ENCODE assay signal across 27 mouse cellular contexts in genomic region chrX:52956942-52957341, GRCm38 (mm10). TPM values are rescaled to one million over a fixed set of nuclear protein-coding genes. Genes with fewer than 3 reads are reported as not detected.
DNase-seq lines count a peak whose midpoint lies in the region; ATAC-seq lines count a peak whose summit lies in the region.
"Had no signal": no experiment of that assay in that cellular context is flagged by ENCODE, and none has a peak within 500 bp of the region (broad histone marks: within the 10 kb centered on the region; RNA-seq: fewer than 3 reads in every experiment).

No protein-coding gene starts in this region.

- peak overlapping the region; percentile 71 for H3K27ac ChIP-seq in heart, embryonic 15.5 days
- no peak overlapping the region for H3K27ac ChIP-seq in liver, embryonic 12.5 days
- no peak overlapping the region for H3K27ac ChIP-seq in liver, embryonic 11.5 days (ENCODE audit: low read depth, low read length)
- H3K27ac ChIP-seq: embryonic facial prominence, embryonic 10.5 days; embryonic facial prominence, embryonic 13.5 days; forebrain, embryonic 13.5 days; hindbrain, embryonic 12.5 days; hindbrain, embryonic 15.5 days had no signal

- no peaks in the 10 kb centered on the region for H3K27me3 ChIP-seq in heart, embryonic 15.5 days
- no peaks in the 10 kb centered on the region for H3K27me3 ChIP-seq in liver, embryonic 12.5 days (replicated peaks)
- no peaks in the 10 kb centered on the region for H3K27me3 ChIP-seq in liver, embryonic 11.5 days (replicated peaks; ENCODE audit: control insufficient read depth, insufficient read depth, low read length)
- H3K27me3 ChIP-seq: CH12.LX; embryonic facial prominence, embryonic 13.5 days; forebrain, embryonic 13.5 days; hindbrain, embryonic 12.5 days; hindbrain, embryonic 15.5 days had no signal

- peaks cover 2% of the 10 kb centered on the region; the same call in 1 of the 2 replicates for H3K4me1 ChIP-seq in heart, embryonic 15.5 days (replicated peaks)
- H3K4me1 ChIP-seq in liver, embryonic 12.5 days, result peaks cover 19% of the 10 kb centered on the region
- H3K4me1 ChIP-seq in liver, embryonic 11.5 days (replicated peaks; ENCODE audit: control insufficient read depth, insufficient read depth, low read length), result 0 out of 2 replicates have a peak, but pooled peaks cover 3% of the 10 kb centered on the region
- H3K4me1 ChIP-seq: embryonic facial prominence, embryonic 10.5 days; embryonic facial prominence, embryonic 13.5 days; forebrain, embryonic 13.5 days; hindbrain, embryonic 12.5 days; hindbrain, embryonic 15.5 days had no signal

- no peaks in the 10 kb centered on the region for H3K9me3 ChIP-seq in heart, embryonic 15.5 days (replicated peaks)
- no peaks in the 10 kb centered on the region for H3K9me3 ChIP-seq in liver, embryonic 12.5 days (replicated peaks)
- H3K9me3 ChIP-seq in liver, embryonic 11.5 days (ENCODE audit: control insufficient read depth, low read length), result no peaks in the 10 kb centered on the region
- H3K9me3 ChIP-seq: embryonic facial prominence, embryonic 10.5 days; embryonic facial prominence, embryonic 13.5 days; forebrain, embryonic 13.5 days; G1E; hindbrain, embryonic 12.5 days; hindbrain, embryonic 15.5 days had no signal

- H3K9ac ChIP-seq in heart, embryonic 15.5 days, result no peak overlapping the region
- no peak overlapping the region for H3K9ac ChIP-seq in liver, embryonic 12.5 days
- H3K9ac ChIP-seq in liver, embryonic 11.5 days (ENCODE audit: low read depth, low read length), result no peak overlapping the region
- H3K9ac ChIP-seq: embryonic facial prominence, embryonic 13.5 days; forebrain, embryonic 13.5 days; hindbrain, embryonic 12.5 days; hindbrain, embryonic 15.5 days had no signal

- ATAC-seq in heart, embryonic 15.5 days (replicated peaks; ENCODE audit: insufficient number of reproducible peaks, insufficient read depth, low FRiP score, low read depth), result no peak
- ATAC-seq in liver, embryonic 12.5 days, result peak; percentile 55; the same call in 1 of the 2 replicates
- no peak for ATAC-seq in liver, embryonic 11.5 days (replicated peaks; ENCODE audit: low FRiP score)
- ATAC-seq in common myeloid progenitor, adult 5-6 weeks (replicated peaks; ENCODE audit: low read depth, poor library complexity, severe bottlenecking), result 0 out of 2 replicates have a peak, but pooled peaks have one; percentile 36
- no peak for ATAC-seq in CD4-positive, CD25-positive, alpha-beta regulatory T cell, adult 4 months
- ATAC-seq: forebrain, embryonic 13.5 days; forebrain, embryonic 16.5 days; intestine, postnatal 0 days had no signal

- H3K4me3 ChIP-seq in heart, embryonic 15.5 days, result no peak overlapping the region
- H3K4me3 ChIP-seq in liver, embryonic 12.5 days, result no peak overlapping the region
- H3K4me3 ChIP-seq in liver, embryonic 11.5 days (ENCODE audit: low read depth, low read length), result no peak overlapping the region
- H3K4me3 ChIP-seq: embryonic facial prominence, embryonic 10.5 days; embryonic facial prominence, embryonic 13.5 days; erythroblast, embryonic 14.5 days; forebrain, embryonic 13.5 days; hindbrain, embryonic 12.5 days; hindbrain, embryonic 15.5 days had no signal

- 52% methylated on average over 4 of the region's 4 CpGs for WGBS in heart, embryonic 15.5 days
- 42% methylated on average over 4 of the region's 4 CpGs for WGBS in liver, embryonic 12.5 days (ENCODE audit: insufficient replicate concordance)
- 76% methylated on average over 4 of the region's 4 CpGs for WGBS in liver, embryonic 11.5 days

- no peaks in the 10 kb centered on the region; the same call in 1 of the 2 replicates for H3K36me3 ChIP-seq in heart, embryonic 15.5 days
- H3K36me3 ChIP-seq in liver, embryonic 12.5 days, result peaks cover 13% of the 10 kb centered on the region
- no peaks in the 10 kb centered on the region for H3K36me3 ChIP-seq in liver, embryonic 11.5 days (ENCODE audit: control insufficient read depth, insufficient read depth, low read length)
- H3K36me3 ChIP-seq: hindbrain, embryonic 15.5 days had no signal

- DNase-seq in heart, adult 8-10 months (ENCODE audit: low spot score), result no peak
- DNase-seq in liver, embryonic 11.5 days (ENCODE audit: low spot score), result no peak
- DNase-seq: adrenal gland, adult 2 months; adrenal gland, postnatal 14 days; cerebellum, adult 11 months; cerebellum, adult 2 months; cerebellum, adult 9-11 months; cerebellum, postnatal 25 days; embryo, embryonic 11 days; gastrocnemius, postnatal 10 days; gastrocnemius, postnatal 36 days; heart, postnatal 10 days; kidney, adult 2 months had no signal

- no peak overlapping the region for H3K4me2 ChIP-seq in heart, embryonic 15.5 days
- H3K4me2 ChIP-seq in liver, embryonic 12.5 days, result no peak overlapping the region
- no peak overlapping the region for H3K4me2 ChIP-seq in liver, embryonic 11.5 days
- H3K4me2 ChIP-seq: embryonic facial prominence, embryonic 13.5 days; forebrain, embryonic 13.5 days; hindbrain, embryonic 12.5 days; hindbrain, embryonic 15.5 days had no signal

RNA-seq across cellular contexts. Expression of gene Hprt, which starts 31.0 kb away (rescaled TPM):
- 191 and 238 TPM in 2 replicates for polyA plus RNA-seq in heart, embryonic 15.5 days (2015; fragmentation: Nextera tagmentation; extraction: Ambion mirVana)
- 10 to 100 TPM; 50.1 to 58.0 (median 53.9) TPM for total RNA-seq in heart, adult 8-10 months (2022)
- polyA plus RNA-seq in liver, embryonic 12.5 days (2016; fragmentation: Nextera tagmentation; extraction: Ambion mirVana), result 236 and 238 TPM in 2 replicates
- polyA plus RNA-seq in liver, embryonic 11.5 days (2014; fragmentation: Nextera tagmentation; extraction: Ambion mirVana), result 300 and 324 TPM in 2 replicates
- 339 and 352 TPM in 2 replicates for total RNA-seq in common myeloid progenitor, adult 5-6 weeks (2017)
- polyA plus RNA-seq in CD4-positive, CD25-positive, alpha-beta regulatory T cell, adult 4 months (2017; shearing (Covaris generic)), result 100 to 1,000 TPM; 253 to 255 TPM

RNA-seq across cellular contexts. Expression of gene Phf6, which starts 44.9 kb away (rescaled TPM):
- polyA plus RNA-seq in heart, embryonic 15.5 days (2015; fragmentation: Nextera tagmentation; extraction: Ambion mirVana), result 13.2 and 16.7 TPM in 2 replicates
- 1 to 10 TPM; 4.3 to 6.9 (median 5.4) TPM for total RNA-seq in heart, adult 8-10 months (2022)
- 17.9 and 18.5 TPM in 2 replicates for polyA plus RNA-seq in liver, embryonic 12.5 days (2016; fragmentation: Nextera tagmentation; extraction: Ambion mirVana)
- polyA plus RNA-seq in liver, embryonic 11.5 days (2014; fragmentation: Nextera tagmentation; extraction: Ambion mirVana), result 29.7 and 35.0 TPM in 2 replicates
- 49.8 and 54.1 TPM in 2 replicates for total RNA-seq in common myeloid progenitor, adult 5-6 weeks (2017)
- 10 to 100 TPM; 34.9 to 40.1 TPM for polyA plus RNA-seq in CD4-positive, CD25-positive, alpha-beta regulatory T cell, adult 4 months (2017; shearing (Covaris generic))

Comparison
In these comparisons a context has a peak if more than half of its experiments do, and no peak if none do; other contexts are left out.
1. ATAC-seq: peak in liver, embryonic 12.5 days (single experiment) and common myeloid progenitor, adult 5-6 weeks (single experiment); none in heart, embryonic 15.5 days (single experiment), liver, embryonic 11.5 days (single experiment) and CD4-positive, CD25-positive, alpha-beta regulatory T cell, adult 4 months (single experiment).